Mouse (Mus musculus) E14TG2a.4 (cell line): Measurements from ENCODE around the gene Il10.

Experiments
- H3K27me3 ChIP-seq: 2 replicates; pipeline ENCODE4 v1.6.1; 2014; ENCODE audit warnings: low read length, control low read depth; ENCODE audit not compliant: insufficient read depth
- H3K36me3 ChIP-seq: 2 replicates; pipeline ENCODE4 v1.6.1; 2014; ENCODE audit warnings: low read length, control low read depth; ENCODE audit not compliant: insufficient read depth
- H3K4me1 ChIP-seq: replicated peaks from 2 replicates; pipeline ENCODE4 v1.6.1; 2014; ENCODE audit warnings: low read depth, low read length, control low read depth
- H3K4me3 ChIP-seq: replicated peaks from 2 replicates; pipeline ENCODE4 v1.5.1; 2014; ENCODE audit warnings: mild to moderate bottlenecking, low read length
- H3K9me3 ChIP-seq: 2 replicates; pipeline ENCODE4 v1.6.1; 2014; ENCODE audit warnings: low read length, control low read depth
- CTCF ChIP-seq: conservative IDR thresholded peaks from 2 replicates; pipeline ENCODE4 v1.5.1; 2014; ENCODE audit warnings: low read length
- NANOG ChIP-seq: IDR thresholded peaks from 2 replicates; pipeline ENCODE4 v1.6.1; 2014; ENCODE audit warnings: borderline replicate concordance, low read length, mixed read lengths
- POU5F1 ChIP-seq: IDR thresholded peaks from 2 replicates; pipeline ENCODE4 v1.6.1; 2014; ENCODE audit warnings: low read length, borderline replicate concordance

The Il10 gene

GRCm38 (mm10) chr1:130995515-130995914 is 24.1 kb upstream of the Il10 start:
- no peaks in the 10 kb centered on the region for H3K4me1 ChIP-seq
- no peak overlapping the region for H3K4me3 ChIP-seq
- no peaks in the 10 kb centered on the region for H3K27me3 ChIP-seq
- H3K36me3 ChIP-seq, result no peaks in the 10 kb centered on the region
- H3K9me3 ChIP-seq, result no peaks in the 10 kb centered on the region
- TF ChIP-seq POU5F1 (no peak), NANOG (no peak), CTCF (no peak)

- H3K4me1 ChIP-seq, result no peaks in the 10 kb centered on the region
- no peaks in the 10 kb centered on the region for H3K36me3 ChIP-seq
- no peak for TF ChIP-seq POU5F1
- no peak for TF ChIP-seq NANOG
- no peak for TF ChIP-seq CTCF
- no peaks in the 10 kb centered on the region for H3K27me3 ChIP-seq
- H3K4me3 ChIP-seq, result no peak overlapping the region
- no peaks in the 10 kb centered on the region for H3K9me3 ChIP-seq
Observed at GRCm38 (mm10) chr1:130996356-130996755, 23.3 kb upstream of the Il10 start.

DNA sequence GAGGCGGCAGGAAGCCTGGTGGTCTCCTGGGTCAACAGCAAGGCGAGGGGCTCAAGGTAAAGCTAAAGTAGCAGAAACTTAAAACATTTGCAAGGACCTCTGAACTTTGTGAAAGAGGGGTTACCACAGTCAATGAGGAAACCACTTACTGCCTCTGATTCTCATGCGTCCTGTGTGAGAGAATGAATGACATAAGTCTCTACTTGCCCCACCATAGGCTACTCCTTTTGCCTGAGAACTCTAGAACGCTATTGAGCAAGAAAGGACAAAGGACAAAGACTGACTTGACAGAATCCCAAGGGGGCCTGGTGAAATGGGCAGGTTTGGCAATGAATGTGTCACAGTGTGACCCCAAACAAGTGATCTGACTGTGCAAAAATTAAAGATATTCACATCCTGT is 22.2 kb upstream of the Il10 start:
- H3K9me3 ChIP-seq, result no peaks in the 10 kb centered on the region

GRCm38 (mm10) chr1:130998321-130998720 is 21.3 kb upstream of the Il10 start:
- no peaks in the 10 kb centered on the region for H3K36me3 ChIP-seq
- H3K4me3 ChIP-seq, result no peak overlapping the region
- H3K9me3 ChIP-seq, result no peaks in the 10 kb centered on the region
- no peaks in the 10 kb centered on the region for H3K4me1 ChIP-seq
- H3K27me3 ChIP-seq, result no peaks in the 10 kb centered on the region
- TF ChIP-seq CTCF (no peak), POU5F1 (no peak), NANOG (no peak)

More for the DNA sequence above, 22.2 kb upstream of the Il10 start:
- no peaks in the 10 kb centered on the region for H3K36me3 ChIP-seq
- no peaks in the 10 kb centered on the region for H3K4me1 ChIP-seq
- no peak overlapping the region for H3K4me3 ChIP-seq
- H3K27me3 ChIP-seq, result no peaks in the 10 kb centered on the region
- TF ChIP-seq NANOG, result no peak
- TF ChIP-seq CTCF, result no peak
- no peak for TF ChIP-seq POU5F1

DNA sequence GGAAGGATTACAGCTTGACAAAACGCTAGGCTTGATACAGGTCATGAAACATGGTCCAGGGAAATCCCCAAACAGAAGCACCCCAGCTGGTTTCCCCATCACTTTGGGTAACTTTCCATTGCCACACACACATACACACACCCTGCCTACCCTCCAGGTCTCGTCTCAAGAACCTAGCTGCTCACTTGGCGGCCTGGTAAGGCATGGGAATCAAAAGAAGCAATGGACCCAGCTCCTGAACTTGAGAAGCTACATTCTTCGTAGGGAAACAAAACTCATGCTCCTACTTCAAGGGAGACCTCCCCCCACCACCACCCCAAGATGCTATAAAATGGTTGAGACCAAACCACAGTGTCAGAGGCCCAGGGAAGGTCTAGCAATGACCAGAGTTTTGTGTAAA is 19.9 kb upstream of the Il10 start:
- H3K27me3 ChIP-seq, result no peaks in the 10 kb centered on the region
- no peak overlapping the region for H3K4me3 ChIP-seq
- H3K36me3 ChIP-seq, result no peaks in the 10 kb centered on the region
- no peak for TF ChIP-seq NANOG
- TF ChIP-seq CTCF, result no peak
- TF ChIP-seq POU5F1, result no peak
- H3K4me1 ChIP-seq, result no peaks in the 10 kb centered on the region
- no peaks in the 10 kb centered on the region for H3K9me3 ChIP-seq

DNA sequence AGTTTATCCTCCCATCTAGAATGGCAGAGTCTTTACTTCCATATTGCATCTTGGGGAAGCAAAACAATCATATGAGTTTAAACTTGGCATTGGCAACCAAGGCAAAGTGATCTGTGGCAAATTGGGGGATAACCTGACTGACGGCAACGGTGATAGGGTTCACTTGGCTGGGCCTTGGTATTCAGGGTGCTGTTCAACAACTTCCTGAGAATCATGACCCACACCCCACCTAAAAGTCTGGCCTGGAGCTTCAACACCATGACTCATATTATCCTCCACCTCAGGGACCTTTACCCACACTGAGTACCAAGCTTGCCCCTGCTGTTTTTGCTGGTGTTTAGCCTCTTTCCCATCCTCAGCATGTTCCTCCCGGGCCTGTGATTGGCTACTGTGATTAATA is 19.3 kb upstream of the Il10 start:
- Histone ChIP-seq H3K9me3 (no peaks in the 10 kb centered on the region), H3K4me3 (no peak overlapping the region)
- TF ChIP-seq CTCF, result no peak
- no peak for TF ChIP-seq POU5F1
- no peak for TF ChIP-seq NANOG

GRCm38 (mm10) chr1:131002561-131002960 is 17.1 kb upstream of the Il10 start:
- H3K36me3 ChIP-seq, result no peaks in the 10 kb centered on the region
- no peaks in the 10 kb centered on the region for H3K4me1 ChIP-seq
- H3K4me3 ChIP-seq, result no peak overlapping the region
- TF ChIP-seq NANOG, result no peak
- TF ChIP-seq POU5F1, result no peak
- no peak for TF ChIP-seq CTCF
- no peaks in the 10 kb centered on the region for H3K27me3 ChIP-seq
- 0 out of 2 replicates have a peak, but pooled peaks cover 3% of the 10 kb centered on the region for H3K9me3 ChIP-seq

More for the DNA sequence above, 19.3 kb upstream of the Il10 start:
- no peaks in the 10 kb centered on the region for H3K27me3 ChIP-seq
- H3K36me3 ChIP-seq, result no peaks in the 10 kb centered on the region
- H3K4me1 ChIP-seq, result no peaks in the 10 kb centered on the region

GRCm38 (mm10) chr1:131003037-131003922 is 16.4 kb upstream of the Il10 start:
- H3K4me3 ChIP-seq, result no peak overlapping the region
- H3K4me1 ChIP-seq, result no peaks in the 10 kb centered on the region
- no peak for TF ChIP-seq NANOG
- TF ChIP-seq CTCF, result no peak
- TF ChIP-seq POU5F1, result no peak
- H3K36me3 ChIP-seq, result no peaks in the 10 kb centered on the region
- H3K9me3 ChIP-seq, result 0 out of 2 replicates have a peak, but pooled peaks cover 3% of the 10 kb centered on the region
- H3K27me3 ChIP-seq, result no peaks in the 10 kb centered on the region

DNA sequence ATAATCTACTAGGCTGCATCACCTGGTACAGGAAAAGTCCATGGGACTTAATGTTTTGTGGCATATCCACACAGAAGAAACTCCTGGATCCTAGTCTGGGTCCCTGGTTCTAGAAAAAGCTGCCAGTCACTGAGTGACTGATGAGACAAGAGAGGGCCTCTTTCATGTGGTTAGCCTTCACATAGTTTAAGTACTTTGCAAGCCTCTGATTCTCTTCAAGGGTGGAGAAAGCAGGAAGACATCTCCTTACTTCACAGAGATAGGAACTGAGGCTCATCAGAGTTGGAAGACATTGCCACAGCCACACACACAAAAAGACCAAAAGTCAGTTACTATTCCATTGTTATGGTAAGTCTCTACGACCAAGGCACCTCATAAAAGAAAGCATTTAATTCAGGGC is 13.6 kb upstream of the Il10 start:
- H3K4me1 ChIP-seq, result no peaks in the 10 kb centered on the region
- H3K36me3 ChIP-seq, result no peaks in the 10 kb centered on the region
- 0 out of 2 replicates have a peak, but pooled peaks cover 3% of the 10 kb centered on the region for H3K9me3 ChIP-seq
- H3K27me3 ChIP-seq, result no peaks in the 10 kb centered on the region
- no peak overlapping the region for H3K4me3 ChIP-seq
- TF ChIP-seq NANOG (no peak), POU5F1 (no peak), CTCF (no peak)
